Comparison of ENCODE assay signal across 10 mouse cellular contexts in genomic region chr3:55788214-55788586, GRCm38 (mm10). TPM values are rescaled to one million over a fixed set of nuclear protein-coding genes. Genes with fewer than 3 reads are reported as not detected.
DNase-seq lines count a peak whose midpoint lies in the region; ATAC-seq and TF ChIP-seq lines count a peak whose summit lies in the region.
"Had no signal": no experiment of that assay in that cellular context is flagged by ENCODE, and none has a peak within 500 bp of the region (broad histone marks: within the 10 kb centered on the region; RNA-seq: fewer than 3 reads in every experiment).

No protein-coding gene starts in this region.

- H3K4me2 ChIP-seq in kidney, postnatal 0 days (ENCODE audit: low read length): peak overlapping the region; percentile 83
- H3K4me2 ChIP-seq in forebrain, embryonic 13.5 days: peak overlapping the region; percentile 64
- H3K4me2 ChIP-seq in neural tube, embryonic 13.5 days: peak overlapping the region; percentile 78

- H3K27me3 ChIP-seq in kidney, postnatal 0 days (ENCODE audit: insufficient read depth, low read length): peaks cover 24% of the 10 kb centered on the region; the same call in 1 of the 2 replicates
- peaks cover 64% of the 10 kb centered on the region for H3K27me3 ChIP-seq in forebrain, embryonic 13.5 days
- H3K27me3 ChIP-seq in limb, embryonic 10.5 days (ENCODE audit: low read depth, poor library complexity, severe bottlenecking): peaks cover 7% of the 10 kb centered on the region; the same call in 1 of the 2 replicates
- H3K27me3 ChIP-seq in neural tube, embryonic 13.5 days: peaks cover 26% of the 10 kb centered on the region

- H3K36me3 ChIP-seq in kidney, postnatal 0 days (ENCODE audit: insufficient read depth, low read length): no peaks in the 10 kb centered on the region
- 0 out of 2 replicates have a peak, but pooled peaks cover 2% of the 10 kb centered on the region for H3K36me3 ChIP-seq in forebrain, embryonic 13.5 days (ENCODE audit: poor library complexity, severe bottlenecking)
- no peaks in the 10 kb centered on the region for H3K36me3 ChIP-seq in limb, embryonic 10.5 days
- H3K36me3 ChIP-seq in neural tube, embryonic 13.5 days: no peaks in the 10 kb centered on the region

- 28% methylated on average over 4 of the region's 4 CpGs for WGBS in kidney, postnatal 0 days
- 4% methylated on average over 4 of the region's 4 CpGs for WGBS in forebrain, embryonic 13.5 days
- WGBS in limb, embryonic 10.5 days: 10% methylated on average over 4 of the region's 4 CpGs
- WGBS in neural tube, embryonic 13.5 days: 16% methylated on average over 4 of the region's 4 CpGs

- no peak for DNase-seq in kidney, postnatal 0 days (ENCODE audit: low spot score)
- no peak for DNase-seq in kidney, postnatal 36 days
- no peak for DNase-seq in limb, embryonic 10.5 days (ENCODE audit: low spot score)
- no peak for DNase-seq in retina, postnatal 1 day
- DNase-seq in layer of hippocampus, postnatal 10 days (ENCODE audit: low spot score in 2 of 2): no peak
- DNase-seq in left cerebral cortex, adult 18-20 months (ENCODE audit: low spot score in 2 of 2): no peak
- DNase-seq: layer of hippocampus, adult 9-11 months had no signal

- ATAC-seq in kidney, postnatal 0 days (replicated peaks; ENCODE audit: low FRiP score, low read depth): no peak
- no peak for ATAC-seq in forebrain, embryonic 13.5 days
- ATAC-seq in neural tube, embryonic 13.5 days (ENCODE audit: low read depth): no peak

- 0 out of 2 replicates have a peak, but pooled peaks cover 7% of the 10 kb centered on the region for H3K4me1 ChIP-seq in kidney, postnatal 0 days (replicated peaks; ENCODE audit: insufficient read depth, low read length)
- peaks cover 15% of the 10 kb centered on the region for H3K4me1 ChIP-seq in forebrain, embryonic 13.5 days
- peaks cover 24% of the 10 kb centered on the region for H3K4me1 ChIP-seq in limb, embryonic 10.5 days
- peaks cover 39% of the 10 kb centered on the region for H3K4me1 ChIP-seq in neural tube, embryonic 13.5 days (replicated peaks)

- no peak overlapping the region for H3K9ac ChIP-seq in kidney, postnatal 0 days (ENCODE audit: low read depth, low read length)
- H3K9ac ChIP-seq in forebrain, embryonic 13.5 days: no peak overlapping the region
- H3K9ac ChIP-seq in neural tube, embryonic 13.5 days: peak overlapping the region; percentile 87

- TF ChIP-seq CTCF in kidney, postnatal 0 days (IDR thresholded peaks at IDR 0.05; ENCODE audit: low read depth): no peak

- peak overlapping the region; percentile 40; the same call in 1 of the 2 replicates for H3K4me3 ChIP-seq in kidney, postnatal 0 days (replicated peaks; ENCODE audit: low read depth, low read length)
- H3K4me3 ChIP-seq in forebrain, embryonic 13.5 days: no peak overlapping the region
- peak overlapping the region; percentile 67 for H3K4me3 ChIP-seq in limb, embryonic 10.5 days
- peak overlapping the region; percentile 46 for H3K4me3 ChIP-seq in neural tube, embryonic 13.5 days

- no peak overlapping the region for H3K27ac ChIP-seq in kidney, postnatal 0 days
- H3K27ac ChIP-seq in forebrain, embryonic 13.5 days: no peak overlapping the region
- peak overlapping the region; percentile 96 for H3K27ac ChIP-seq in limb, embryonic 10.5 days
- H3K27ac ChIP-seq in neural tube, embryonic 13.5 days (replicated peaks): peak overlapping the region; percentile 99

- no peaks in the 10 kb centered on the region for H3K9me3 ChIP-seq in kidney, postnatal 0 days (replicated peaks; ENCODE audit: low read length)
- H3K9me3 ChIP-seq in forebrain, embryonic 13.5 days (replicated peaks): no peaks in the 10 kb centered on the region
- no peaks in the 10 kb centered on the region for H3K9me3 ChIP-seq in limb, embryonic 10.5 days (replicated peaks)
- H3K9me3 ChIP-seq in neural tube, embryonic 13.5 days: no peaks in the 10 kb centered on the region

RNA-seq across cellular contexts. Expression of gene Mab21l1, which starts 5.9 kb away (rescaled TPM):
- polyA plus RNA-seq in kidney, postnatal 0 days (2015; fragmentation: Nextera tagmentation; extraction: Ambion mirVana): 0.20 and 0.23 TPM in 2 replicates
- 16.1 and 42.0 TPM in 2 replicates for polyA plus RNA-seq in forebrain, embryonic 13.5 days (2015; fragmentation: Nextera tagmentation; extraction: Ambion mirVana)
- 34.9 and 67.2 TPM in 2 replicates for polyA plus RNA-seq in limb, embryonic 10.5 days (2016; fragmentation: Nextera tagmentation; extraction: Ambion mirVana)
- 80.7 and 96.6 TPM in 2 replicates for polyA plus RNA-seq in neural tube, embryonic 13.5 days (2015; fragmentation: Nextera tagmentation; extraction: Ambion mirVana)
- total RNA-seq in layer of hippocampus, postnatal 10 days (2021): 1 to 10 TPM in 1 of 2 experiments, under 1 TPM in 1; 0.87 to 1.1 TPM
- total RNA-seq in left cerebral cortex, adult 18-20 months (2021): 1 to 10 TPM; 1.8 to 2.1 TPM
- total RNA-seq: MEL had no signal

Comparison
In these comparisons a context has a peak if more than half of its experiments do, and no peak if none do; other contexts are left out.
1. H3K27ac ChIP-seq: peak in limb, embryonic 10.5 days (single experiment) and neural tube, embryonic 13.5 days (single experiment); none in kidney, postnatal 0 days (single experiment) and forebrain, embryonic 13.5 days (single experiment).
2. RNA of gene Mab21l1, which starts 5.9 kb away (polyA plus RNA-seq): 80.7 to 96.6 TPM in neural tube, embryonic 13.5 days, 34.9 to 67.2 TPM in limb, embryonic 10.5 days and 16.1 to 42.0 TPM in forebrain, embryonic 13.5 days; 0.20 to 0.23 TPM in kidney, postnatal 0 days; every median in the first group is over 10 times any median in the second.
3. Peak in every context shown above with its lines, with median percentiles within 50 percentile points of each other: H3K4me2 ChIP-seq.